Mouse (Mus musculus) heart, postnatal 25 days (tissue): Measurements from ENCODE around the gene AF067063. TPM values are rescaled to one million over a fixed set of nuclear protein-coding genes. Genes with fewer than 3 reads are reported as not detected.

Source experiments
- total RNA-seq, 2 experiments: library from RNA; stranded (reverse); gene quantifications; 2 replicates each; pipeline ENCODE4 v1.2.3; 2021

AF067063 gene
- total RNA-seq, 2 experiments from 2014 or later: not detected

Other genes starting within 250 kb of the AF067063 start
- under 1 TPM in 1 of 2 experiments, not detected in 1; 0.06 TPM for gene Ccl28, start 206.4 kb downstream of the AF067063 start, total RNA-seq
- gene Hmgcs1, start 139.8 kb downstream of the AF067063 start, total RNA-seq: 10 to 100 TPM; 45.2 to 46.3 TPM
- 1 to 10 TPM; 1.1 to 1.3 TPM for gene Nim1k, start 74.3 kb downstream of the AF067063 start, total RNA-seq
- 10 to 100 TPM; 19.0 to 20.2 TPM for gene Zfp131, start 39.3 kb downstream of the AF067063 start, total RNA-seq
- gene D13Ertd608e, start 5.8 kb upstream of the AF067063 start, total RNA-seq: not detected
- gene Tcstv1, start 64.6 kb upstream of the AF067063 start, total RNA-seq: not detected
- gene Gm21761, start 99.1 kb upstream of the AF067063 start, total RNA-seq: not detected
- not detected for gene B020031M17Rik, start 120.6 kb upstream of the AF067063 start, total RNA-seq
- not detected for gene Gm36079, start 196.8 kb upstream of the AF067063 start, total RNA-seq
- gene Gm21188, start 222.0 kb upstream of the AF067063 start, total RNA-seq: under 1 TPM; 0.39 to 0.49 TPM